Mouse (Mus musculus) lung, postnatal 4 days (tissue): Measurements from ENCODE around the gene Ccdc22.

Source experiments
- DNase-seq, 2 experiments: peaks; one replicate each; pipeline ENCODE4 v3.0.0; 2021

The Ccdc22 gene

DNA sequence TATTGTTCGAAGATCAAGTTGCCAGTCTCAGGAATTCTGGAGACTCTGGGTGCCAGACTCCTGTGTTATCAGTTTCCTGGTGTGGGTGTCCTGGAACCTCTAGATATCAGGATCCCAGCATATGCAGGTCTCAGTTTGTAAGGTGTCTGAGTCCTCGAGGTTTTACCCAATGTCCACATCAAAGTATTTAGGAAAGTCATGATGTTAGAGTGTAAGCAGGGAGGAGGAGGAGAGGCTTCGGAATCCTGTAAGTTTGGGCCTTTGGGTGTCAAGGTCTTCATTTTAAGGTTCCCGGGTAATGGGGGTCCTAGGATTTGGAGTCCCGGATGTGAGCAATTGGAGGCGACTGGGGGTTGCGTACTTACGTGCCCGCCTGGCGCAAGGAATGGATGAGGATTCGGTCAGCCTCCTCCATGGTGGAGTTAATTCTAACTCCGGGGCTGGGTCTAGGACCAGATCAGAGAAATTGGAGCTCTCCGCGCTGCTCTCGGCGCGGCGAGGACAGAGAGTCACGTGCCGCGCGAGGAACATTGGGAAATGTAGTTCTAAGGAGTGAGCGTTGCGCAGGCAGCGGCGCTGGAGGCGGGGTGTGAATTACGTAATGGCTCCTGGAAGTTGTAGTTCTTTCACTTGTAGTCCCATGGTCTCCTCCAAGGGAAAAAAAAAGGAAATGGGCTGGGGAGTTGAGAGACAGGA, at the start of gene Ccdc22:
Gene Ccdc22 (minus strand): TSS at position 639 of the 696 bp plus-strand sequence.
- DNase-seq = peak; percentile 85 to 87

DNA sequence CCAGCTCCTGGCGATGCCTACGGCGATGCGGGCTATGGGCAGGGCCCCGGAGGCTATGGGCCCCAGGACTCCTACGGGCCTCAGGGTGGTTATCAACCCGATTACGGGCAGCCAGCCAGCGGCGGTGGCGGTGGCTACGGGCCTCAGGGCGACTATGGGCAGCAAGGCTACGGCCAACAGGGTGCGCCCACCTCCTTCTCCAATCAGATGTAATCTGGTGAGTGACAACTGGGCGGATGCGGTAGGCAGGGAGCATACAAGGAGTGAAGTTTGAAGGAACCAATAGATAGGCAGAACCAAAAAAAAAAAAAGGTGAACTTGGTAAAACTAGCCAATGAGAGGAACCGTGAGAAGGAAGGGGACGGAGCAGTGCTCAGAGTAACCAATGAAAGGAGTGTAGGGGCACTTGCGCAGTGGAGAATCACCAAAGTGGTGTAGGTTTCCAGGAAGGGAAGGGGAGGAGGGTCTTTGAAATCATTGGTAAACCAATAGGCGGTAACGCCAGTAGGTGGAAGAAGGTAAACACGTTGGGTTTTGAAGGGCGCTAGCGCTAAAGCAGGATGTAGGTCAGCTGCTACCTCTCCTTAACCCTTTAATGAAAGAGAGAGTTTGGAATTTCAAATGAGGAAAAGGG, 43.5 kb upstream of the Ccdc22 start:
- peak; percentile 85 to 92 for DNase-seq

DNA sequence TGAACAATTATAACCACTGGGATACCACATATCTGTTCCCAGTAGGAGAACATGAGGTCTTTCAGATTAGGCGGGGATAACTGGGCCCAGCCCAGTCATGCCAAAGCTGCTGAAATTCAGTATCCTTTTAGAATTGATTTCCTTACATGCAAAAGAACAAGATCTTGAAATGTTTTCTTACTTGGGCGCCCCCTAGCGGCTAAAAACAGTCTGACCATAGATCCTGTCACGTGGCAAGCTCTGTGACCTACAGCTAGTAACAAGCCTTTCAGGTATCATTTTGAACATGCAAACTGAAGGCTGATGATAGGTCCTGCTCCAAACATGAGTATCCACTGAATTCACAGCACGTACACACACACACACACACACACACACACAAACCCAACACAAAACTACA, 40.0 kb upstream of the Ccdc22 start:
- DNase-seq = peak; percentile 55 to 82

DNA sequence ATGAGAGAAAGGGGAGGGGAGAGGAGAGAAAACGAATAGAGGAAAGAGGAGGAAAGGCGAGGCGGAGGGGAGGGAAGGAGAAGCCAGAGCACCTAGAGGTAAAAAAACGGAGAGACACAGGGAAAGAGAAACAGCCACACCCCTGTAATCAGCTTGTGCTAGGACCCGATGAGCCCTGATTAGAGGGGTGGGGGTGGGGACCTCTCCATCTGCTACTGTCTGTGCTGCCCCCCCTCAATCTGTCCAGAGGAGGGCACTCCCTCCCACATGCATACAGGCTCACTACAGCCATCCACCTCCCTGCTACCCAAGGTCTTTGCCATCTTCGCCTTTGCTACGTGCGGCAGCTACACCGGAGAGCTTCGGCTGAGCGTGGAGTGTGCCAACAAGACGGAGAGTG, 35.5 kb upstream of the Ccdc22 start:
- no peak for DNase-seq

GRCm38 (mm10) chrX:7639536-7640325, 34.4 kb upstream of the Ccdc22 start:
- DNase-seq = no peak

DNA sequence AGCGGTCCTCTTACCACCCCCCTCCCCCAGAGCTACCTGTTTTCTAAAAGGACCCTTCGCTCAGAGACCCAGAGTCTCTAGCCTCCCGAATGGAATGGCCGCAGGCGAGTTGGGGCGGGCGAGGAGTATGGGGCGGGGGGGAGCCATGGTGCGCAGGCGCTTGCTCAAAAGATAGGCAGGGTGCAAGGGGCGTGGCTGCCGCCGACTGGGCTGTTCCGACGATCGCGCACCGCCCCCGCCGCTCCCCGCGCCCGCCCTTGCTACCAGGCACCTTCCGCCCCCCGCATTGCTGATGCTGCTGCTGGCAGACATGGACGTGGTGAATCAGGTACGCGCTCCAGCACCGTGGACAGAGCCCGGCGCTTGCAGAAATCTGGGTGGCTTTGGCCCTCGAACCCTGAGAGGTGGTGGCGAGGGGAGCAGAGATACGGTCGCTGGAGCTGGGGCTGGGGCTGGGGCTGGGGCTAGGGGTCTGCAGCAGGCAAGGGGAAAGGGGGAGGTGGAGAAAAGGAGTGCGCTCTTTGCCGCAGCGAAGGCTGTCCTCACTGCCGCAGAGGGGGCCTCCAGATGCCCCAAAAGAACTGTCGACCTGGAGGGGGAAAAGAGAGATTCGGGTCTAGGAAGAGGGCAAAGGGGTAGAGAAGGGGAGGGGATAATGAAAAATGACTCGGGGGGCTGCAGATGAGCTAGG, 33.2 kb upstream of the Ccdc22 start, which contains the start of gene Syp:
Gene Syp (plus strand): TSS at position 71 of the 691 bp plus-strand sequence.
- peak; percentile 73 to 82 for DNase-seq

- no peak for DNase-seq
Observed at GRCm38 (mm10) chrX:7635101-7635500, 29.8 kb upstream of the Ccdc22 start.

- no peak for DNase-seq
Observed at GRCm38 (mm10) chrX:7632560-7632959, 27.2 kb upstream of the Ccdc22 start.

- no peak for DNase-seq
Observed at GRCm38 (mm10) chrX:7617889-7618551, 12.7 kb upstream of the Ccdc22 start.

DNA sequence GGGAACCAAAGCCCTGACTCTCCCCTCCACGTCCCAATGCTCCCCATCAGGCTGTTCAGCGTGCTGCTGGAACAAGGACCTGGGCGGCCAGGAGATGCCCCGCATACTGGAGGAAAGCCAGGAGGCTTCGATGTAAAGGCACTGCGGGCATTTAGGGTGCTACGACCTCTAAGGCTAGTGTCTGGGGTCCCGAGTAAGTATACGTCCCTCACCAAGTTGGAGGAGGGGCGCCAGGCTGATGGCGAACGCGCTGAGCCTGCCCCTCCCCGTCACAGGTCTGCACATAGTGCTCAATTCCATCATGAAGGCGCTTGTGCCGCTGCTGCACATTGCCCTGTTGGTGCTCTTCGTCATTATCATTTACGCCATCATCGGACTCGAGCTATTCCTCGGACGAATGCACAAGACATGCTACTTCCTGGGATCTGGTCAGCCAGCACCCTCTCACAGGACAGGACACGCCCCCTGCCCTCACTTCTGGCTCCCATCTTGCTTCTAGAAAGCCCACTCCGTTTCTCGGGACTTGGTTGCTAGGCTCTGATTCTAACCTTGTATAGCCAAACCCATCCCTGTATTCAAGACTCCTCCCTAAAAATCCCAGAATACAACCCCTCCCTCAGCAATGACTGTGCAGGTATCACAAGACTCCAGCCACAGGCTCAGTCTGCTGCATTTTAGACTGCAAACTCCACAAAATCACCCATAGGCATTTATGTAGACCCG, 5.4 kb upstream of the Ccdc22 start:
- no peak for DNase-seq

GRCm38 (mm10) chrX:7610035-7610434, 4.7 kb upstream of the Ccdc22 start:
- no peak for DNase-seq

- no peak for DNase-seq
Observed at GRCm38 (mm10) chrX:7606783-7607182, 1.5 kb upstream of the Ccdc22 start, which contains the start of gene Cacna1f. Cacna1f (plus strand) TSS chrX:7607083.

GRCm38 (mm10) chrX:7605575-7605941, 241 bp upstream of the Ccdc22 start:
- DNase-seq = no peak

- DNase-seq = no peak
Observed at GRCm38 (mm10) chrX:7604004-7604403, 1.3 kb downstream of the Ccdc22 start.

GRCm38 (mm10) chrX:7595371-7595770, 9.9 kb downstream of the Ccdc22 start:
- DNase-seq = no peak

DNA sequence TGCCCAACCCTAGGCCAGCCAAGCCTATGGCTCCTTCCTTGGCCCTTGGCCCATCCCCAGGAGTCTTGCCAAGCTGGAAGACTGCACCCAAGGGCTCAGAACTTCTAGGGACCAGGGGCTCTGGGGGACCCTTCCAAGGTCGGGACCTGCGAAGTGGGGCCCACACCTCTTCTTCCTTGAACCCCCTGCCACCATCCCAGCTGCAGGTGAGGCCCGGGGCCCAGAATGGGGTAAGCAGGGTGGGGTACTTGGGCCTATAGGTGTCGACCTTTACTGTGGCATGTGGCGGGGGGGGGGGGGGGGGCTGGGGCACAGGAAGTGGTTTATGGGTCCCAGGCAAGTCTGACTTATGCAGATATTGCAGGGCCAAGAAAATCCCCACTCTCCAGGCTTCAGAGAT, 19.0 kb downstream of the Ccdc22 start:
- no peak for DNase-seq

DNA sequence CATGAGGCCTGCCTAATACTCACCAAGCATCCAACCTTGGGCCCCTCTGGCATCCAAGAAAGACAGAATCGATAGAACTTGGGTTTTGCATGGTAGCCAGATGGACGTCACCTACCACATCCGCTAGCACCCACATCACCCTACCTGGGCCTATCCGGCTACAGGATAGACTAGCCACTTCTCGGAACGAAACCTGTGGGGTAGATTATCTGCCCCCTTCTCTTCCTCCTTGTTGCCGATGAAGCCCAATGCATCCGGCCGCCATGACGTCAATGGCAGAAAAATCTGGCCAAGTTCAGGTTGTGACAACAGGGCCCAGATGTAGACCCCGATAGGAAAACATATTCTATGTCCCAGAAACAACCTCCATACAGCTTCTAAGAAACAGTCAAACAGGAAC, 21.4 kb downstream of the Ccdc22 start:
- no peak for DNase-seq

GRCm38 (mm10) chrX:7581151-7581550, 24.2 kb downstream of the Ccdc22 start:
- DNase-seq = no peak

- no peak for DNase-seq
Observed at GRCm38 (mm10) chrX:7574885-7575231, 30.5 kb downstream of the Ccdc22 start.

- peak; percentile 92 to 95 for DNase-seq
Observed at GRCm38 (mm10) chrX:7574087-7574884, 31.0 kb downstream of the Ccdc22 start, which contains the start of gene Ppp1r3f. Ppp1r3f (minus strand) TSS chrX:7574283.
